Mouse (Mus musculus): ENCODE data around the gene Fmnl2. TPM values are rescaled to one million over a fixed set of nuclear protein-coding genes. Genes with fewer than 3 reads are reported as not detected.

The Fmnl2 gene
- polyA plus RNA-seq, 1 experiment from 2014 or later: 3.0 TPM

DNA sequence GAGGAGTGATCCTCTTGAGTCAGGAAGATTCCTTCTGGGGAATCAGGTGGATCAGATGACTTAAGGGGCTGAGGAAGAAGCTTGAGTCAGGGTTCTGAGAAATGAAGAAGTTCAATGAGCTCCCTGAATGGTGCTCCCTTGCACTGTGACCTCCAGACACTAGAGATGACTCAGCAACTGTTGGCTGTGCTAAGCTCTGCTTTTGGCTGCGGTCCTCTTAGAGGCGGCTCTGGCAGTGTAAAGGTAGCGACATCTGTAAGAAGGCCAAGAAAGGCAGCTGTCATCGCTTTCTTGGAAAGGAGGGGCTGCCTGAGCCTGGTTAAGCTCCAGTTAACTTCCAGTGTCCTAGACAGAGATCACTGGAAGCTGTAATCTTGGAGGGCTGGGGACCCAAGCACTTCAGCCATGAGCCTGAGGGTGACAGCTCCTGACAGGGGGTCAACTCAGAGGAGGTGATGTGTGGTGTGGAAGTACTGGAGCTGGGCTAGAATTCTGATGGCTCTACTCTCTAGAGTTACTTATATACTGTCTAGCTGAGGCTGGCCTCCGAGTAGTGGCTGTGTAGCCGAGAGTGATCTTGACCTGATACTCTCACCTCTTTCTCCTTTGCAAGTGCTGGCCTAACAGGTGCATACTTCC, 37.4 kb downstream of the Fmnl2 start:
- 44% methylated on average over 6 of the region's 6 CpGs for WGBS
- DNase-seq (ENCODE audit: low spot score) (peak; percentile 18), ATAC-seq (ENCODE audit: low FRiP score, low TSS enrichment) (peak; percentile 62; the same call in 1 of the 2 replicates)
- no peaks in the 10 kb centered on the region for H3K36me3 ChIP-seq (ENCODE audit: control insufficient read depth, insufficient read depth, low read length)
- H3K4me3 ChIP-seq (ENCODE audit: low read depth, low read length): no peak overlapping the region
- no peak overlapping the region for H3K9ac ChIP-seq (ENCODE audit: low read length)
- H3K9me3 ChIP-seq (ENCODE audit: control insufficient read depth, low read length): no peaks in the 10 kb centered on the region
- no peak for TF ChIP-seq CTCF (IDR thresholded peaks at IDR 0.05; ENCODE audit: low read depth)
- no peak for TF ChIP-seq EP300 (optimal IDR thresholded peaks at IDR 0.05)
- no peak overlapping the region for H3K27ac ChIP-seq (replicated peaks)
- no peaks in the 10 kb centered on the region for H3K27me3 ChIP-seq (ENCODE audit: control insufficient read depth, insufficient read depth, low read length)
- peaks cover 2% of the 10 kb centered on the region for H3K4me1 ChIP-seq (replicated peaks; ENCODE audit: control insufficient read depth, insufficient read depth)
- H3K4me2 ChIP-seq (replicated peaks; ENCODE audit: low read depth): no peak overlapping the region

DNA sequence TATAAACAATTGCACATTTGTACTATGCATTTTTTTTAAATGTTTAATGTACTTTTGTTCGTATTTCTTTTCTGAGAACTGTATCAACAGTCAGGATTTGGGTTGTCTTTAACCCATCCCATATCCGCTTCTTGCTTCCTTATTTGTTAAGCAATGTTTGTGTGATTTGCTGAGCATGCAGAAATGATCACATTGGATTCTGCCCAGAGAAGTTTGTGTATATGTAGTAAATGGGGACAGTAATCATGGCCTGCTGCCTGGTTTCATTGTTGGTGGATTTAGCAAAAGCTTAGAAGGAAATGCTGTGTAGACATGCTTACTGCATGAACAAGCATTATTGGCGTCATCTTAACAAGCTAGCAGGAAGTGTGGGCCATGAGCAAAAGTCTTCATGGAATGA, 39.3 kb downstream of the Fmnl2 start:
- ATAC-seq (ENCODE audit: low FRiP score, low TSS enrichment) (peak; percentile 46), DNase-seq (ENCODE audit: low spot score) (no peak)
- Histone ChIP-seq H3K27me3 (ENCODE audit: control insufficient read depth, insufficient read depth, low read length) (no peaks in the 10 kb centered on the region), H3K9me3 (ENCODE audit: control insufficient read depth, low read length) (no peaks in the 10 kb centered on the region), H3K4me2 (replicated peaks; ENCODE audit: low read depth) (no peak overlapping the region), H3K4me1 (replicated peaks; ENCODE audit: control insufficient read depth, insufficient read depth) (peaks cover 2% of the 10 kb centered on the region), H3K36me3 (ENCODE audit: control insufficient read depth, insufficient read depth, low read length) (no peaks in the 10 kb centered on the region), H3K27ac (replicated peaks) (no peak overlapping the region), H3K4me3 (ENCODE audit: low read depth, low read length) (no peak overlapping the region), H3K9ac (ENCODE audit: low read length) (no peak overlapping the region)
- WGBS: 35% methylated on average over 3 of the region's 3 CpGs
- no peak for TF ChIP-seq CTCF (IDR thresholded peaks at IDR 0.05; ENCODE audit: low read depth)

DNA sequence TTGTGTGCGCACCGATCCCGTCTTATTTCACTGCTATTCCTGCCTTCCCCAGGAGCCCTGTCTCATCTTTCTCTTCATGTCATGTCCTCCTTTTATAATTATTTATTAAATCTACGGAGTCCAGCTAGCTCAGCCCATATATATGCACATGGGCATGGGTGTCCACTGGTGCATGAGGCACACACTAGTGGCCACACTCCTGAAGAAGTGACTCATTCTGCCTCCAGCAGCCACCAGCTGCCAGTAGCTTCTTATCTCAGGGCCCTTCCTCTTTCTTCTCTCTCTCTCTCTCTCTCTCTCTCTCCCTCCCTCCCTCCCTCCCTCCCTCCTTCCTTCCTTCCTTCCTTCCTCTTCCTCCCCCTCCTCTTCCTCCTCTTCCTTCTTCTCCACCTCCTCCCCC, 43.1 kb downstream of the Fmnl2 start:
- no peaks in the 10 kb centered on the region for H3K27me3 ChIP-seq (ENCODE audit: control insufficient read depth, insufficient read depth, low read length)
- H3K4me1 ChIP-seq (replicated peaks; ENCODE audit: control insufficient read depth, insufficient read depth): peaks cover 2% of the 10 kb centered on the region
- no peak overlapping the region for H3K4me3 ChIP-seq (ENCODE audit: low read depth, low read length)
- H3K4me2 ChIP-seq (replicated peaks; ENCODE audit: low read depth): no peak overlapping the region
- TF ChIP-seq EP300 (optimal IDR thresholded peaks at IDR 0.05) (no peak), CTCF (IDR thresholded peaks at IDR 0.05; ENCODE audit: low read depth) (no peak)
- H3K36me3 ChIP-seq (ENCODE audit: control insufficient read depth, insufficient read depth, low read length): no peaks in the 10 kb centered on the region
- WGBS: 92% methylated on average over 4 of the region's 4 CpGs
- DNase-seq (ENCODE audit: low spot score) (no peak), ATAC-seq (ENCODE audit: low FRiP score, low TSS enrichment) (no peak)
- H3K9ac ChIP-seq (ENCODE audit: low read length): no peak overlapping the region
- H3K27ac ChIP-seq (replicated peaks): no peak overlapping the region
- H3K9me3 ChIP-seq (ENCODE audit: control insufficient read depth, low read length): no peaks in the 10 kb centered on the region

DNA sequence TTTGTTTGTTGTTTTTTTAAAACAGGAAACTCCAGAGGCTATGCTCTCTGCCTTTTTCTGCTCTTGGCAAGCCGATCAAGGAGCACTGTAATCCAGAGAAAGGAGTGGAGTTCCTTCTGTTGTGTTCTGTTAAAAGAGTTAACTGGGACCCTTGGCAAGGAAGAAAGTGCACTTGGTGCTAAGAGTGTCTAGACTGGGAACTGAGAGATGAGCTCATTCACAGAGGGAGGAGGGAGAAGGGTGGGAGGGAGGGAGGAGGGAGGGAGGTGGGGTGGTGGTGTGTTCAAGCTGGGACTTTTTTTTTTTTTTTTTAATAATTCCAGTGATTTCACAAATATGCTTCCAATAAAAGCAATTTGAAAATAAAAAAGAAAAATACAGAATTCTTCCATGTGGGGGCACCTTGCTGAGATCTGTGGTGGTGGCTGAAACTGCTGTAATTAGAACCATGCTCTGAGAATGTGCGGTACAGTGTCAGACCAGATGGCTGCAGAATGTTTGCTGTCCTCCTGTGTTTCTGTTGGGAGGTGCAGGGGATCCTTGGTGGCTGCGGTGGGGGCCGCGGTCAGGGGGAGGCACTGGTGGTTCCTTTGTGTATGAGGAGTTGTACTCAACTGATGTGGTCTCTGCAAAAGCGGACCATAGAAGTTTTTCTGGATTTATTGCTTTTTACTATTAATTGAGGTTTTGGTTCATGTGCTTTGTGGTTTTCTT, 43.8 kb downstream of the Fmnl2 start:
- TF ChIP-seq CTCF (IDR thresholded peaks at IDR 0.05; ENCODE audit: low read depth): no peak; the same call in 1 of the 2 replicates
- TF ChIP-seq EP300 (optimal IDR thresholded peaks at IDR 0.05): no peak
- Histone ChIP-seq H3K36me3 (ENCODE audit: control insufficient read depth, insufficient read depth, low read length) (no peaks in the 10 kb centered on the region), H3K9me3 (ENCODE audit: control insufficient read depth, low read length) (no peaks in the 10 kb centered on the region), H3K27ac (replicated peaks) (no peak overlapping the region), H3K27me3 (ENCODE audit: control insufficient read depth, insufficient read depth, low read length) (no peaks in the 10 kb centered on the region), H3K4me1 (replicated peaks; ENCODE audit: control insufficient read depth, insufficient read depth) (peaks cover 2% of the 10 kb centered on the region), H3K9ac (ENCODE audit: low read length) (no peak overlapping the region), H3K4me2 (replicated peaks; ENCODE audit: low read depth) (no peak overlapping the region), H3K4me3 (ENCODE audit: low read depth, low read length) (no peak overlapping the region)
- DNase-seq (ENCODE audit: low spot score): no peak
- ATAC-seq (ENCODE audit: low FRiP score, low TSS enrichment): no peak
- 86% methylated on average over 6 of the region's 6 CpGs for whole genome bisulfite sequencing

DNA sequence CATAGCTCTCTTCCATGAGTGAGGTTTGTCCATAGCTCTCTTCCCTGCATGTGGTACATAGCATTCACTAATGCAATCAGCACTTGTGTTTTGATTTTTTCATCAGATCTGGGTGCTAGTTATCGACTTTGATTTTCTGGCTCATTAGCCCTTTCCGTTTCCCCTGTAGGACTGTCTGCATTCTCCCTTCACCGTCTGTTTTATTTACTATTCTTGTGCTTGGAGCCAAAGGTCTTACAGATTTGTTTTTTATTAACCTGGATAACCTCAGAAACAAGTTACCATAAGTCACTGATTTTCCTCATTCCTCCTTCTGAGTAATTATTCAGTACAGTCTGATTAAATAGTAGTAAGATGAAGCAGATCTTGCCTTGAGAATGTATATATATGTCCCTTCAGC, 44.8 kb downstream of the Fmnl2 start:
- TF ChIP-seq EP300 (optimal IDR thresholded peaks at IDR 0.05) (no peak), CTCF (IDR thresholded peaks at IDR 0.05; ENCODE audit: low read depth) (no peak)
- Histone ChIP-seq H3K4me2 (replicated peaks; ENCODE audit: low read depth) (no peak overlapping the region), H3K9me3 (ENCODE audit: control insufficient read depth, low read length) (no peaks in the 10 kb centered on the region), H3K4me1 (replicated peaks; ENCODE audit: control insufficient read depth, insufficient read depth) (no peaks in the 10 kb centered on the region), H3K27me3 (ENCODE audit: control insufficient read depth, insufficient read depth, low read length) (no peaks in the 10 kb centered on the region), H3K4me3 (ENCODE audit: low read depth, low read length) (no peak overlapping the region), H3K27ac (replicated peaks) (no peak overlapping the region), H3K36me3 (ENCODE audit: control insufficient read depth, insufficient read depth, low read length) (no peaks in the 10 kb centered on the region), H3K9ac (ENCODE audit: low read length) (no peak overlapping the region)
- DNase-seq (ENCODE audit: low spot score) (no peak), ATAC-seq (ENCODE audit: low FRiP score, low TSS enrichment) (no peak)
- WGBS: 78% methylated on average over 3 of the region's 3 CpGs
